10 mouse cellular contexts compared by ENCODE assay signal in genomic region chr7:45901562-45901961, GRCm38 (mm10). TPM values are rescaled to one million over a fixed set of nuclear protein-coding genes. Genes with fewer than 3 reads are reported as not detected.
DNase-seq lines count a peak whose midpoint lies in the region; ATAC-seq lines count a peak whose summit lies in the region.
"Had no signal": no experiment of that assay in that cellular context is flagged by ENCODE, and none has a peak within 500 bp of the region (broad histone marks: within the 10 kb centered on the region; RNA-seq: fewer than 3 reads in every experiment).

No protein-coding gene starts in this region.

- H3K4me3 ChIP-seq in kidney, embryonic 16.5 days (ENCODE audit: low read length), result no peak overlapping the region
- no peak overlapping the region for H3K4me3 ChIP-seq in heart, embryonic 12.5 days
- H3K4me3 ChIP-seq: embryonic facial prominence, embryonic 12.5 days had no signal

- H3K9ac ChIP-seq in kidney, embryonic 16.5 days (replicated peaks; ENCODE audit: low read length), result no peak overlapping the region
- no peak overlapping the region for H3K9ac ChIP-seq in heart, embryonic 12.5 days
- H3K9ac ChIP-seq: embryonic facial prominence, embryonic 12.5 days had no signal

- no peaks in the 10 kb centered on the region for H3K9me3 ChIP-seq in kidney, embryonic 16.5 days (ENCODE audit: low read length)
- H3K9me3 ChIP-seq in heart, embryonic 12.5 days (replicated peaks), result no peaks in the 10 kb centered on the region

- H3K36me3 ChIP-seq in kidney, embryonic 16.5 days (ENCODE audit: insufficient read depth, low read length), result no peaks in the 10 kb centered on the region
- no peaks in the 10 kb centered on the region for H3K36me3 ChIP-seq in heart, embryonic 12.5 days
- H3K36me3 ChIP-seq: embryonic facial prominence, embryonic 12.5 days had no signal

- WGBS in kidney, embryonic 16.5 days, result 56% methylated on average over 5 of the region's 5 CpGs
- 45% methylated on average over 5 of the region's 5 CpGs for WGBS in heart, embryonic 12.5 days

- no peak overlapping the region for H3K27ac ChIP-seq in kidney, embryonic 16.5 days (ENCODE audit: low read length)
- H3K27ac ChIP-seq in heart, embryonic 12.5 days (ENCODE audit: poor library complexity, severe bottlenecking), result no peak overlapping the region
- H3K27ac ChIP-seq: embryonic facial prominence, embryonic 12.5 days had no signal

- no peak for ATAC-seq in kidney, embryonic 16.5 days (ENCODE audit: low FRiP score, low TSS enrichment)
- no peak for ATAC-seq in heart, embryonic 12.5 days (ENCODE audit: insufficient number of reproducible peaks, low FRiP score)
- ATAC-seq: inflammation-experienced regulatory T-cells, adult 6 months had no signal

- no peaks in the 10 kb centered on the region for H3K27me3 ChIP-seq in kidney, embryonic 16.5 days (ENCODE audit: insufficient read depth, low read length)
- H3K27me3 ChIP-seq in heart, embryonic 12.5 days (replicated peaks), result no peaks in the 10 kb centered on the region
- H3K27me3 ChIP-seq: embryonic facial prominence, embryonic 12.5 days had no signal

- no peak overlapping the region for H3K4me2 ChIP-seq in kidney, embryonic 16.5 days (replicated peaks; ENCODE audit: low read depth, low read length)
- no peak overlapping the region for H3K4me2 ChIP-seq in heart, embryonic 12.5 days
- H3K4me2 ChIP-seq: embryonic facial prominence, embryonic 12.5 days had no signal

- DNase-seq in kidney, adult 11 months, result peak; percentile 38
- DNase-seq in adipocyte (ENCODE audit: low spot score) (peak; percentile 23), liver (peak; percentile 59)
- DNase-seq in retina, postnatal 1 day, result peak; percentile 73
- no peak for DNase-seq in urinary bladder, postnatal 14 days (ENCODE audit: low spot score)
- DNase-seq: gastrocnemius, postnatal 10 days had no signal

- peaks cover 6% of the 10 kb centered on the region for H3K4me1 ChIP-seq in kidney, embryonic 16.5 days (ENCODE audit: insufficient read depth, low read length)
- 0 out of 2 replicates have a peak, but pooled peaks cover 3% of the 10 kb centered on the region for H3K4me1 ChIP-seq in heart, embryonic 12.5 days (replicated peaks)

RNA-seq across cellular contexts. Expression of gene Tmem143, which starts 4.8 kb away (rescaled TPM):
- polyA plus RNA-seq in kidney, embryonic 16.5 days (2015; fragmentation: Nextera tagmentation; extraction: Ambion mirVana), result 7.1 and 8.4 TPM in 2 replicates
- 5.8 and 7.2 TPM in 2 replicates for polyA plus RNA-seq in heart, embryonic 12.5 days (2016; fragmentation: Nextera tagmentation; extraction: Ambion mirVana)

RNA-seq across cellular contexts. Expression of gene Syngr4, which starts 5.0 kb away (rescaled TPM):
- 1.5 and 1.8 TPM in 2 replicates for polyA plus RNA-seq in kidney, embryonic 16.5 days (2015; fragmentation: Nextera tagmentation; extraction: Ambion mirVana)
- polyA plus RNA-seq in heart, embryonic 12.5 days (2016; fragmentation: Nextera tagmentation; extraction: Ambion mirVana), result 0.89 and 1.2 TPM in 2 replicates

RNA-seq across cellular contexts. Expression of gene Emp3, which starts 19.6 kb away (rescaled TPM):
- polyA plus RNA-seq in kidney, embryonic 16.5 days (2015; fragmentation: Nextera tagmentation; extraction: Ambion mirVana), result 187 and 216 TPM in 2 replicates
- 63.1 and 69.0 TPM in 2 replicates for polyA plus RNA-seq in heart, embryonic 12.5 days (2016; fragmentation: Nextera tagmentation; extraction: Ambion mirVana)

RNA-seq across cellular contexts. Expression of gene Ccdc114, which starts 22.3 kb away (rescaled TPM):
- polyA plus RNA-seq in kidney, embryonic 16.5 days (2015; fragmentation: Nextera tagmentation; extraction: Ambion mirVana), result 11.7 and 11.8 TPM in 2 replicates
- 2.4 and 3.5 TPM in 2 replicates for polyA plus RNA-seq in heart, embryonic 12.5 days (2016; fragmentation: Nextera tagmentation; extraction: Ambion mirVana)

RNA-seq across cellular contexts. Expression of gene Grin2d, which starts 23.4 kb away (rescaled TPM):
- polyA plus RNA-seq in kidney, embryonic 16.5 days (2015; fragmentation: Nextera tagmentation; extraction: Ambion mirVana), result 0.19 and 0.25 TPM in 2 replicates
- 0.37 and 0.42 TPM in 2 replicates for polyA plus RNA-seq in heart, embryonic 12.5 days (2016; fragmentation: Nextera tagmentation; extraction: Ambion mirVana)
- polyA plus RNA-seq: inflammation-experienced regulatory T-cells, adult 6 months had no signal
